Mouse (Mus musculus) olfactory bulb, adult 2 months (tissue): ENCODE results near the gene Csrnp3.

Source experiments
- CTCF ChIP-seq: fragments of 200-500 bp; IDR thresholded peaks from 2 replicates; pipeline ENCODE4 v1.5.1; 2012; ENCODE audit warnings: low read depth, mild to moderate bottlenecking, low read length, moderate library complexity; ENCODE audit not compliant: insufficient read depth
- POLR2A ChIP-seq: fragments of 200-500 bp; IDR thresholded peaks from 2 replicates; pipeline ENCODE4 v1.6.1; 2012; ENCODE audit warnings: mild to moderate bottlenecking, low read depth, low read length, moderate library complexity; ENCODE audit not compliant: insufficient read depth

GRCm38 (mm10) chr2:65859767-65860727 lies 14.5 kb downstream of the Csrnp3 start:
- no peak for TF ChIP-seq CTCF
- TF ChIP-seq POLR2A = no peak
